Mouse (Mus musculus): Measurements from ENCODE around the gene Fam192a.

Fam192a gene

DNA sequence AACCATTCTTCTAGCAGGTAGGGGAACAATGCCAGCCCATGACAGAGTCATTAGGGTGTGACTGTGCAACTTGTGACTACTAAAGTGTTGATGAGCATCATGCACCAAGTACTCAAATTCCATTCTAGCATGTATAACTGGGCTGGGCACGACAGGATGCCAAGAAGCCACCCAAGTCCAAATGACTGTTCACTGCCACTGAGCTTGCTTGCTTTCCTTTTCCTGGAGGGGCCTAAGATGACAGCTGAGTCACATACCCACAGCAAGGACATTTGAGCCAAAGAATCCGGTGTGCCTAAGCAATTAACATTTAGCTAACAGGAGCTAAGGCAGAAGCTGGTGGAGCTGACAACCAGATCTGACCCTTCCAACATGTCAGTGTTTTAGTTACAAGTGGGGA, 29.9 kb downstream of the Fam192a start:
- no peak for DNase-seq (ENCODE audit: low read depth, low spot score)

DNA sequence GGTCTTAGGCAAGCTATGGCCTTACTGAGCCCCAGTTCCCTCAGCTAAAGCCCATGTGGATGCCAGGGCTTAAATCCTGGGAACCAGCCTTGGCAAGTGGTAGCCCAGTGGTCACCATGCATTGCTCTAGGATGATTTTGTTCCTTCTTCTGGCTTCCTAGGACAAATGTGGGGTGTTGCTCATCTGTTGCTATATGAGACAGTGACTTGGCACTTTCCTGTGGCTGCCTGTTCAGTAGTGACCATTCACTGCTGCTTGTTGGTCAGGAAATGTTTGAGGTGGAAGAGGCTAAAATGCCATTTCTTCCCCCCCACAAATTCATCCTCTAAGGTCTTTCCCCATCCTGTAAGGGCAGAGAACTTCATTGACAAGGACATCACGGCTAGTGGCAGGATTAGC, 32.4 kb downstream of the Fam192a start:
- no peak for DNase-seq (ENCODE audit: low read depth, low spot score)

DNA sequence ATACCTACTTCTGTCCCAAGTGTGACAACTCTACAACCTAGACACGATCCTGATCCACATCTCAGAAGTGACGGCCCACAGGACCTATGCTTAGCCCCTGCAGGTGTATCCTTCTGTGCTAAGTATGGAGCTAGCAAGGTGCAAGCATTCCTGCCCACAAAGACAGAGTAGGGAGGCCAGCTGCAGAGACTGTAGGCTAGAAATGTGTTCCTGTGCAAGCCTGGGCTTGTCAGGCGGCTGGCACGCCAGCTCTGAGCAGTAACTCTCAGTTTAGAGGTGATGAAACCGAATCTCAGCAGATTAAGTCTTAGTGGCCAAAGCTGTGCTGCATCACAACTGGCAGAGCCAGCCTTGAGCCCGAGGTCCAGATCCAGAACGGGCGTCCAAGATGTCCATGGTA, 33.7 kb downstream of the Fam192a start:
- DNase-seq (ENCODE audit: low read depth, low spot score) = peak; percentile 8

DNA sequence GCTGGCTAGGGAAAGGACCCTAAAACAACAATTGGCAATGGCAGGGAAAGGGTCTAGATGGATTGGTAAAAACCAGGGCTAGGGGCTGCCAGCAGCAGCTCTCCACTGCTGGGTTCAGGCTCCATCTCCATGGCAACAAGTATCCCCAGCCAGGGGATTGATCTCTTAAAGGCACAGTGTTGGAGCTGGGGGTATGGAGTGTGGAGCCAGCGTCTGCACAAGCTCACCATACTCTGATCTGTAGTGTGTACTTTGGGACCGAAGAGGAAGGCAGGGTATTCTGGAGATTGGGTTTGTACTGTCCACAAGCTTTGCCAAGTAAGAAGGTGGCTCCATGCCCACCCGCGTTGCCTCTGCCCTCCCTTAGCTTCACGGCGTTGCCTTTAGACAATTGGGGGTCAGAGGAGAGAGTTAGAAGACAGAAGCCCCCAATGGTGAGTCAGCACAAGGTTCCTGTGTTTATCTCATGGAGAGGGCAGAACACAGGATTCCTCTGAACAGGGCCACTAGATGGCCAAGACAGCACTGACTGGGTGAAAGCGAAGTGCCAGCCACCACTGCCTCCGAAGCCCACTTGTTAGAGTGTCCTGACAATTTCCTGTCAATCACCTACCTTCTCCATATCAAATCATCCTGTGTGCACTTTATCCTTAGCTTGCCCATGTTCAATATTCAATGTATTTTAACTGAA, 34.5 kb downstream of the Fam192a start:
- no peak for DNase-seq (ENCODE audit: low read depth, low spot score)

DNA sequence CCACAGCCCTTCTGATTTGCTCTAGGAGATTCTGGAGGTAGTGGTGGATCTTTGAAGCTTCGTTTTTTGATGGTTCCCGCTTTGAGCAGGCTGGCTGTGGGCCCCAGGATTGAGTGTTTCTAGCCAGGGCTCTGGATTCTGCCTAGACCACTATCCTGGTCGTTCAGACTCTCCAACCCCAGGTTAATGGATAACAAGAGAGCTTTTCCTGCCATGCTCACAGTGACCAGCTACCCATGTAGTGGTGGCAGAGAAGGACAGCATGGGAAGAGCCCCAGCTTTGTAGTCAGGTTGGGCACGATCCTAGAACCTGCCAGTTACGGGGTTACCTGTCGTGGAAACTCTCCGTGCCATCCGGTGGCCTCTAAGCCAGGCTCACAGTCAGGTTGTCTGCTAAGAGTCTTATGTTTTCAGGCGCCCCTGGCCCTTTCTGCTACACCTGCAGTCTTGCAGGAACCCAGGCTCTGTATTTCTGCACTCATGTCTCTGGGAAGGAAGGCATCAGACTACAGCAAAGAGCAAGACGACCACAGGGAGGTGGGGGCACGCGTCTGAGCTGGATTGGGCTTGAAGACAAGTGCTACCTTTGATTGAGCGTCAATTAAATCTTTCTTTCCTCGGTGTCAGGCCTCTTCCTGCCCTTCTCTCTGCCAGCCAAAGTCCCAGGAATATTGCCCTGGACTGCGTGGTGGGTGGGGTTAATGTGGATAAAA, 35.2 kb downstream of the Fam192a start:
- DNase-seq (ENCODE audit: low read depth, low spot score) = no peak

DNA sequence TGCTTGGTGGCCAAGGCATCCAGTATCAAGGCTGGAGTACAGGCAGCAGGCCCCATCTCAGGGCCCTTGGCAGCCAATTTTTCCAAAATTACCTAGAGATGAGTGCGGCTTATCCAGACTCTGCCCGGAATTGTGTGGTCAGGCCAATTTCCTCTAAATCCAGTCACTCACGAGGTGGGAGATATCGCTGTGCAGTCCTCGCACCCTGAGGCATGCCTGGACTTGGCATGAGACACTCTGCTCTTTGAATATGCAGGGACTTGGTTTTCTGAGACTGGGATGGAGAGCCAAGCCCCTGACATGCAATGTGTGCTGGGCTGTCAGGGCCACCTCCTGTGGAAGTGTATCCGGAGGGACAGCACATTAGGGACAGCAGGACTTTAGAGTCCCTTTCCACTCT, 35.8 kb downstream of the Fam192a start:
- no peak for DNase-seq (ENCODE audit: low read depth, low spot score)

DNA sequence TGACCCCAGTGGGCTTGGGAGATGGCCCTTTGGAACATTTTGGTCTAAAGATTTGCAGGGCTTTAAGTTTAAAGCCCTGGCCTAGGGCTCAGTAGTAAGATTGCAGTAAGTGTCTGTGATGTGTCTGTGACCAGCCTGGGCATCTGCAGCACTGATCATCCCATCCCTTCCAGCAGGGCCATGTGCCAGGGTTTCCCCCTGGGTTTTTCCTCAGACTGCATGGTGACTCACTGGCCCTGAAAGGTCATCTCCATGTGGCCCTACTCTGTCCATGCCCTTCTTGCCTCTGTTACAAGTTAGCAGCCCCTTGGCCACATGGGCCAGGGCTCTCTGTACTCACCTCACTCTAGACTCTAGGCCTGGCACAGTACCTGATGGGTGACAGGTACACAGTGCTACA, 37.4 kb downstream of the Fam192a start:
- no peak for DNase-seq (ENCODE audit: low read depth, low spot score)

DNA sequence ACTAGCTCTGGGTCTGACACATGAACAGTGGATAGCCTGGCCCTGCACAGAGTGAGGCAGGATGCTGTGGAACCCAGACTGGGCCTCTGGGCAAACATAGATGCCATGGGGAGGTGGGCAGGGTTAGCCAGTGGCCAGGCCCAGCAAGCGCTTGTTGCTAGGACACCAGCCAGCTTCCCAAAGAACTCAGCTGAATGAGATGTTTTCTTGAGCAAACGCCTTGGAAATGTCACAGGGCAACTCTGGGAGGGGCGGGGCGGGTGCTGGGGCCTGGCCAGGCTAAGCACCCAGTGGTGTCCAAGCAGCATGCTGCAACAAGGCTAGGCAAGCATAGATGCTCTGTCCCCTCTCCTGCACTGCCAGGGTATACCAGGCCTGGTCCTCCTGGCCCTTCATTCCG, 40.5 kb downstream of the Fam192a start:
- DNase-seq (ENCODE audit: low read depth, low spot score) = no peak

DNA sequence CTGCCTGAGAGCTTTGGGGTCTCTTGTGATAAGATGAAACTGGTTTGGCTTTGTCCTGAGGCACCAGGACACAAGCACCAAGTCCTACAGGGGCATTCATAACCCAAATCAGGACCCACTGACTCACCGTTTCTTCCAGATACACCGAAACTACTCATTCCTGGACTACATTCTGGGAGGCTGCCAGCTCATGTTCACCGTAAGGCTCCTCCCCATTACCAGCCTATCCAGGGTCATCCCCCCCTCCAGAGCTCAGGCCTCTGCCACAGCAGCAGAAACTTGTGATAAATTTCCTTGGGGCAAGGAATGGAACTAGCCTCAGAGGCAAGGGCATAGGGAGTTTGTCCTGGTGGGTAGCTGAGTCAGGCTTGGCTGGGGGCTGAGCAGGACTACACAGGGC, 44.5 kb downstream of the Fam192a start:
- no peak for DNase-seq (ENCODE audit: low read depth, low spot score)

DNA sequence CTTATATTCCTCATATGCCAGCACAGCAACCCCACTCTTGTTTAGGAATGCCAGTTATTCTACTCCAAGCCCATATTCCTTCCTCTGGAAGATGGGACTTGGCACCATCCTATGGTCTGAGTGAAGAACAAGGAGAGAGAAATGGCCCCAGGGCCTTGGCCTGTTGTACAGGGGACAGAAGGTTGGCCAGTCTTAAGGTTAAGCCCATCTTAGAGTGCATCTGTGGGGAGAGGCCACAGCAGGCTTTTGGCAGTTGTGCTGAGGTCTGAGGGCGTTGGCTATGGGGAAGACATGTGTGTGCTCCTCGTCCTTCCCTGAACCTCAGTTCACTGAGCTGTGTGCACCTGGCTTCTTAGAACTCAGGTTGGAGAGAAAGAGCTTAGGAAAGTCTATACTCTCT, 49.1 kb downstream of the Fam192a start:
- DNase-seq (ENCODE audit: low read depth, low spot score) = no peak

DNA sequence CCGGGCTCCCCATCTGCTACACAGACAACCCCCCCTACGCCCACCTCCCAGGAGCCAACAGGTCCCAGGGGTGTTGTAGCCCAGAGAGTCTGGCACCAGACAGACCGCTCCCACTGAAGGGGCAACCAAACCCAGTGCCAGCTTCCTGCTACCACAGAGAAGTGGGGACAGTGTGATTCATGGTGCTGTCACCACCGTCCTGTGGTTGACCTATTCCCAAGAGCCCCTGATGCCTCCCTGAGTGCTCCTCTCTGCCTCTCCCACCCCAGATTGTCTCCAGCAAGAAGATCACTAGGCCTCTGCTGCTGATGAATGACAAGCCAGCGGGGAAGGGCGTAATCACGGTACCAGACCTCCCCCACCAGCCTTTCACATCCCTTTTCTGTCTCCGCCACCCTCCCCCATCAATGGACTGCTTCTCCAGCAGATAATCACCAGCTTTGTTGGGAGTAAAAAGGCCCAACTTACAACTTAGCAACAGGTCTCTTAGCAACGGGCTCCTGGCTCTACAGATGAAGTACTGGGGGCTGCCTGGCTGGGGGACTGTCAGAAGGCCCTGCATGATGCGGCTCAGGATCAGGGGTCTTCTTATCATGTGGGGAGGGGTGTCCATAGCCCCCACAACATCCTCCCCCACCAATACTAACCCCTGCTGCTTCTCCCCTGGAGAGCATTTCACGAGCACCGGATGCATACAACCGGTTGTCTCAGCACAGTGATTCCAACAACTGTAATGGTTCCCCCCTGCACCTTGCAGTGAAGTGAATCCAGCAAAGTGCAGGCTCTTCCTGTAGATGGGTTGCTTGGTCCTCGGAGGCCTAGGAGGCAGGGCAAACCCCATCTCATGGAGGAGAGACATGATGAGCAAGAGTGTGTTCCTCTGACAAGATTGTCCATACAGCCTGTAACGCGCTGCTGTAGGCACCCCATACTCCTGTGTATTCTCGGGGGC, 50.0 kb downstream of the Fam192a start:
- no peak for DNase-seq (ENCODE audit: low read depth, low spot score)

DNA sequence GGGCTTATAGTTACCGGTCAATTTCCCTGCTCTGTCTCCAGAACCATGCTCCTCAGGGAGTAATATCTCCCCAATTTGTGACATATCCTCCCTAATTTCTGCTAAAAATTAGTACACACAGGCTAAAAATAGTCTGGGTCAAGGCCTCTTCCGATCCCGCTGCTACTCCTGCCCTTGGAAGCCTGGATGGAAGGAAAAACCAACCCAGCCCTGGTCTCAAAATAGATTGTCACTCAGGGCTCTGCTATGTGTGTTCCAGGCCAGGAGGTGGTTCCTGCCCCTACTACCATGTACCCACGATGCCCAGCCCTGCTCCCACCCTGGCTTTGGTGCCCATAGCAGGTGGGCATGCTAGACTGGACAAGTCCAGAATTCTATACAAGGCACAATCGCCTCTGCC, 51.8 kb downstream of the Fam192a start:
- no peak for DNase-seq (ENCODE audit: low read depth, low spot score)

DNA sequence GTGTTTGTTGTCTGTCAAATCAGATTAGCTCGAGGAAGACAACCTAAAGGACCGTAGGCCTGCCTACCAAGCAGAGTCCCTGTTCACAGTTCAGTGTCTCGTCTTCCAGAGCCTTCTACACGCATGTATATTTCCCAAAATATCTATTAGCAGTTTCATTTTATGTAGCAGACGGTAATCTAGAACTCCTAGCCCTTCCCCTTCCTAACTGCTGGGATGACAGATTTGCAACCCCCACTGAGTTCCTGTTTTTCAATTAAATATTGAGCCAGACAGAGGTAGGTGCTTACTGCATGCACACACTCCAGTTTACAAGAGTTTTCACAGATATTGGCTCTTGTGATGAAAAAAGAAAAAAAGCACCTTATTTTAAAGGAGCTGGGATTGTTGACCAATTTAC, 52.3 kb downstream of the Fam192a start:
- no peak for DNase-seq (ENCODE audit: low read depth, low spot score)

DNA sequence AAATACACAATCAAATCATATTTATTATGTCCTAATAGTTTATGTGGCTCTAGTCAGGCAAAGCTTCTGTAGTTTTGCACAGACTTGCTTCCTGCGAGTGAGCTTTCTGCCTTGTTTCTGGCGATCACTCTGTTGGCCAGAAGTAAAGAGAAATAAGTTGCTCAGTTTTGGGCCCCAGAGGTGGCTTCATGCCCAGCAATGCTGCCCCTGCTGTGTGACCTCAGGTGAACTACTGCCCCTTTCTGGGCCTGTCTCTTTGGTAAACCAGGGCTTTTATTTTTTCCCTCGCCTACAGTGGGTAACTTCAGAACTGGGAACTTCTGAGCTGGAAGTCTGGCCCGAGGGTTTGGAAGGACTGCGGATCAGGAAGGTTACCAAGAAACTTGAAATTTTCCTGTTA, 52.8 kb downstream of the Fam192a start:
- no peak for DNase-seq (ENCODE audit: low read depth, low spot score)

DNA sequence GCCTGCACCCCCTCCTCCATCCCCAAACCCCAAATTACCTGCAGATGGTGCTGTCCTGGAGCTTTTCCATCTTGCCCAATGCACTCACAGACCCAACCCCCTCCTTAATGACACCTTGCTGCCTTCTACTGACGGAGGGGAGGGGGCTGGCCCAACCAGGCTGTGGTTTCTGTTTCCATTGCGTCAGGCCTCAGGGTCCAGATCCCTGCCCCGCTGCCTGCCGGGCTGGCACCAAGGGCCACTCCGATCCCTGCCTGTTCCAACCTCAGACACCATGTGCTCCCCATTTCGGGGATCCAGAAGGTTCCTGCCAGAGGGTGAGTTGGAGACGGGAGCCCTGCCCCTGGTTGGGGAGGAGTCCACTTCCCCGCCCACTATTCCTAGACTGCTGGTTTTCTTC, 57.8 kb downstream of the Fam192a start:
- no peak for DNase-seq (ENCODE audit: low read depth, low spot score)

DNA sequence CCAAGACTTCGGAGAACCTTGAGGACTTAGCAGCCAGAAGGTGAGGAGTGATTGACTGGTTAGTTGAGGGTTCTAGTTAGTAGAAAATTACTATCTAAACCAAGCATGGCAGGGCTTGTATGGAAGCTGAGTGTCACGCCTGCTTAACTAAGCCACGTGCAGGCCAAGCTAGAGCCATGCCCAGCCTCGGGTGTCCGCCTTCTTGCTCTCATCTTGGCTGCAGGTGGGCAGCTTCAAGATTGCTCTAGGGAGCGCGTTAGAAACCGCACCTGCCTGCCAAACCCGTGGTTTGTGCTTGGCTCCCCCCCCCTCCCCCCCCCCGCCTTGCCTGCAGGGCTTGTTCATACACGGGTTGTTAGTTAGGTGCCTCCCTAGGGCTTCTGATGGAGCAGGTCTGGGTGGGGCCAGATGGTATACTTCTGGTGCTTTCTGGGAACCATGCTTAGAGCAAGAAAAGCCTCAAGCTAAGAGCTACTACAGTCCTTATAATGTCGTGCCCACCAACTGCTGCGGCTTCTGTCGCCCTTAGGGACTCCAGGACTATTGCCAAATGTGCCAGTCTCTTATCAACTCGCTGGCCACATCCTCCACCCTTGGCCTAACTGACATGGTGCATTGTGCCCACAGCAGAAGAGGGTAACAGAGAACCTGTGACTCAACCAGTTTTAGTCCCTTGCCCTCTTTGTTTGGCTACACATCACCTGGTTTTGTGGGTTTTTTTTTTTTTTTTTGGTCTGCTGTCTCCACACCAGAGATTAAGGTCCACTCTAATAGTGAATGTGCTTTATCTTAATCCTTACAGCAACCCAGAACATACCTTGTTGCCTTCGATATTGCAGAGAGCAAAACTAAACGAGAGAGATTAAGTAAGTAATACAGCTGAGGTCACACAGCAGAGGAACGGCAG, 60.7 kb downstream of the Fam192a start:
- DNase-seq (ENCODE audit: low read depth, low spot score) = no peak

DNA sequence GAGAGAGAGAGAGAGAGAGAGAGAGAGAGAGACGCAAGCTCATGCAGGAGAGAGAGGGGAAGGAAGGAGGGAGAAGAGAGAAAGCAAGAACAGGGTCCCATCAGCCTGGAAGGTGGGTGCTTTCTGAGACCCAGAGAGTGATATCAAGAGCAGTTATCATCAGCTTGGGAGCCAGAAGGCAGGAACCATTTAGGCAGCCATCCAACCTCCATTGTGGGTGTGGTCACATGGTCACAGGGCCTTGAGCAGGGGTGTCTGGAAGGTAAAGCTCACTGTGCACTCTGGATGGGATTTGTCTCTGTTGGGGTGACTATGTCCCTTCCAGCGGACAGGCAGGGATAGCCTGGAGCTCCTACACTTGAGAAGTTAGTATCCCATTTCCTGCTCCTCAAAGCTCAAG, 61.8 kb downstream of the Fam192a start:
- DNase-seq (ENCODE audit: low read depth, low spot score) = no peak

DNA sequence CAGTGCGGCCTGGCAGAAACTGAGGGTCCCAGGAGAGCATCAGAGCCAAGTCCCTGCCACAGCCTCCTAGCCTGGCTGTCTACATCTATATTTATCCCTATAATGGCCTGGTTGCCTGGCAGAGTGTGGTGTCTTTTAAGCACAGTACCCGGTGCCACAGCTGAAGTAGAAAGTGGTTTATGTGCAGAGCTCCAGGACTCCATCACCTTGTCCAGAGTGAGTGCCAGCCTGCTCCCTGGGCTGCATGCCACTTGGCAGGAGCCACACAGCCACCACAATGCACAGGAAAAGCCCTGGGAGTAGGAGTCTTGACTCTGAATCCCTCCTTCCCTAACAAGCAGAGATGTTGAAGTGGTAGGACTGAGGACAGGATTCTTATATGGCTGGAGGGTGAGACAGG, 64.3 kb downstream of the Fam192a start:
- DNase-seq (ENCODE audit: low read depth, low spot score) = no peak

DNA sequence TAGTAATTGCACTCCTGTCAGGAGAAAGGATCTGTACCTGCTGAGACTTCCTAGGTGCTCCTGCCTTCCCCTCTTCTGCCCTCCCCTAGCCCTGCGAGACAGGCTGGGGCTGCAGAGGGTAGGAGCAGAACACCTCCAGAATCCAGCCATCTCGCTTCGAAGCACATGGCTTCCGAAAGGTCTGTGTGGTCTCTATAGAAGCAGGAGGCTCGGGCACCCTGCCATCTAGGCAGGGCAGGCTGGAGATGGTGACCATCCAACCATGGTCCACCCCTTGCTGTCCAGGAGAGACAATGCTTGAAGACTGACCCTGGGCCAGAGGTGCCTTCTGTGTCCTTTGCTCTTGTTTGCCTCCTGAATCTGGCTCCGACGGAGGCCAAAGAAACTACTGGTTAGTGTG, 66.2 kb downstream of the Fam192a start:
- DNase-seq (ENCODE audit: low read depth, low spot score) = no peak

DNA sequence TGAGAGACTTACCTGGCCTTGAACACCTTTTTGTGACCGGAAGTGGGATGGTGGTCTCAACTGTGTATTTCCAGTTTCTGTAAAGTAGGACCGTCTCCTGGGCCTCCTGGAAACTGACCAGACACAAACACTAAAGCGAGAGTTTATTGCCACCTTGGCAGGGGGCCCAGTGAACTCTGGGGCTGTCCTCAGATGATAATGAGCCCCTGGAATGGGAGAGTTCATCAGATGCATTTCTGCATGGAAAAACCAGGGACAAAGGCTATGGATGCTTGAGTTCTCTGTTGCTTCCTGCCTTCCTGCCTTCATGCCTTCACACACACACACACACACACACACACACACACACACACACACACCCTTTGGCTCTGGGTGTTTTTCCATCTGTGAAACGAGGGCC, 67.2 kb downstream of the Fam192a start:
- no peak for DNase-seq (ENCODE audit: low read depth, low spot score)

DNA sequence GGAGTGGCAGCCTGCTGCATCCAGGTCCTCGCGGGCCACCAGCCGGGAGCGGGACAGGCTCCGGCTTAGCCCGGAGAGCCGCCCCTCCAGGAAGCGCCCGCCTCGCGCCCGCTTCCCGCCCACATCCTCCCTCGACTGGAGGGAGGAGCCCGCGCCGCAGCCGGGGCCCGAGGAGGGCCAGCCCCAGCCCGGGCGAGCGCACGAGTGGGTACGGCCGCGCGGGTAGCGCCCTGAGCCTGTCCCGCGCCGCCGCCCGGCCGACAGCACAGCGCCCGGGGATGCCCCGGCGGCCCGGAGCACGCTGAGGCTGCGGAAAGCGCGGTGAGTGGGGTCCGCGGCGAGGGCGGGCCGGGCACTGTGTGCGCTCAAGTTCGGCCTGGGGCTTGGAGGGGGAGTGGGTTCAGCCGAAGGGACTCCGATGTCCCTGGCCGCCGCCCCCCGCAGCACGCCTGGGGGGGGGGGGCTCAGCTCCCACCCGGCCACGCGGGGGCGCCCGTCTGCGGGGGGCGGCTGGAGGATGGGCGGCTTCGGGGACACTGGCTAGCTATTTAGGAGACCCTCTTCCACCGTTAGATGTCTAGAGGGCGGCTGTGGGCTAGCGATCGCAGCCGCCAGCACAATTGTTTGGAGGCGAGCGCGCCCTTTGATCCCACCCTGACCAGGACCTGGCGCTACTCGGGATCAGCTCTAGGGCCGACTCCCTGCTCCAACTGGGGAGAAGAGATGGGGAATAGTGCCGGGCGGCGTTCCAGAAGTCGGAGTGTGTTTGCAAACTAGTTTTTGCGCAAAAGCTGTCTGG, 68.7 kb downstream of the Fam192a start, which contains the start of gene Cpne2:
TSS of gene Cpne2 (plus strand) at position 118 of the 799 bp plus-strand sequence.
- DNase-seq (ENCODE audit: low read depth, low spot score) = peak; percentile 45

Measured in forelimb bud, embryonic 11.5 days (tissue).